11 mouse cellular contexts compared by ENCODE assay signal in the genomic region with DNA sequence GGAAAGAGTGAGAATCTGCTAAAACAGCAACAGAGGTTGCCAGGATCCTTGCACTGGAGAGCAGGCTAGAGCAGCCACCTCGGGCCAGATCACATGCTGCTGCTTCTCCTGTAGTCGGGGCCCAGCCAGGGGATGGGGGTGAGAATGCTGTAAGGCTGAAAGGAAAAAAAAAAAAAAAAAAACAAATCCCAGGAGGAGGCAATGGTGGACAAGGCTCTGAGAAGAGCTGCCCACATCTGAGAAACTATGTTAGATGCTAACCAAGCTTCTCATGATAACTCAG. TPM values are rescaled to one million over a fixed set of nuclear protein-coding genes. Genes with fewer than 3 reads are reported as not detected.
A peak's percentile ranks its signal among the peaks of the same experiment; 100 is the strongest.
DNase-seq lines count a peak whose midpoint lies in the region; ATAC-seq and TF ChIP-seq lines count a peak whose summit lies in the region.
"Had no signal": no experiment of that assay in that cellular context is flagged by ENCODE, and none has a peak within 500 bp of the region (broad histone marks: within the 10 kb centered on the region; RNA-seq: fewer than 3 reads in every experiment).

No protein-coding gene starts in this region.

- no peak for ATAC-seq in embryonic facial prominence, embryonic 15.5 days (ENCODE audit: insufficient number of reproducible peaks, low FRiP score, low TSS enrichment, low read depth)
- no peak for ATAC-seq in hindbrain, postnatal 0 days
- ATAC-seq in hindbrain, embryonic 13.5 days (ENCODE audit: low FRiP score), result no peak
- ATAC-seq in megakaryocyte, adult 5-6 weeks (ENCODE audit: poor library complexity, severe bottlenecking), result no peak

- H3K4me3 ChIP-seq in embryonic facial prominence, embryonic 15.5 days (replicated peaks), result no peak overlapping the region
- no peak overlapping the region for H3K4me3 ChIP-seq in embryonic facial prominence, embryonic 10.5 days
- no peak overlapping the region for H3K4me3 ChIP-seq in hindbrain, postnatal 0 days (ENCODE audit: low read length)
- no peak overlapping the region for H3K4me3 ChIP-seq in hindbrain, embryonic 13.5 days
- peak overlapping the region; percentile 34 for H3K4me3 ChIP-seq in megakaryocyte, embryonic 14.5 days (replicated peaks)
- H3K4me3 ChIP-seq: erythroblast, embryonic 14.5 days; midbrain, embryonic 12.5 days had no signal

- TF ChIP-seq CTCF in hindbrain, postnatal 0 days (IDR thresholded peaks at IDR 0.05; ENCODE audit: low read depth), result no peak

- H3K4me2 ChIP-seq in embryonic facial prominence, embryonic 15.5 days (replicated peaks), result no peak overlapping the region
- H3K4me2 ChIP-seq in hindbrain, postnatal 0 days (ENCODE audit: low read depth, low read length), result no peak overlapping the region
- H3K4me2 ChIP-seq in hindbrain, embryonic 13.5 days, result no peak overlapping the region
- H3K4me2 ChIP-seq: midbrain, embryonic 12.5 days had no signal

- H3K27me3 ChIP-seq in embryonic facial prominence, embryonic 15.5 days, result peaks cover 8% of the 10 kb centered on the region
- H3K27me3 ChIP-seq in embryonic facial prominence, embryonic 10.5 days (replicated peaks; ENCODE audit: low read depth, poor library complexity, severe bottlenecking), result peaks cover 82% of the 10 kb centered on the region
- no peaks in the 10 kb centered on the region; the same call in 1 of the 2 replicates for H3K27me3 ChIP-seq in hindbrain, postnatal 0 days (ENCODE audit: insufficient read depth, low read length)
- peaks cover 54% of the 10 kb centered on the region for H3K27me3 ChIP-seq in hindbrain, embryonic 13.5 days
- H3K27me3 ChIP-seq in megakaryocyte, embryonic 14.5 days (replicated peaks), result peaks cover 56% of the 10 kb centered on the region

- WGBS in embryonic facial prominence, embryonic 15.5 days, result 24% methylated on average over 2 of the region's 2 CpGs
- WGBS in embryonic facial prominence, embryonic 10.5 days, result 20% methylated on average over 2 of the region's 2 CpGs
- 20% methylated on average over 2 of the region's 2 CpGs for WGBS in hindbrain, postnatal 0 days
- 18% methylated on average over 2 of the region's 2 CpGs for WGBS in hindbrain, embryonic 13.5 days

- no peaks in the 10 kb centered on the region for H3K9me3 ChIP-seq in embryonic facial prominence, embryonic 15.5 days (replicated peaks)
- no peaks in the 10 kb centered on the region for H3K9me3 ChIP-seq in embryonic facial prominence, embryonic 10.5 days
- H3K9me3 ChIP-seq in hindbrain, postnatal 0 days (ENCODE audit: low read length), result no peaks in the 10 kb centered on the region
- H3K9me3 ChIP-seq in hindbrain, embryonic 13.5 days, result no peaks in the 10 kb centered on the region
- no peaks in the 10 kb centered on the region for H3K9me3 ChIP-seq in megakaryocyte, embryonic 14.5 days
- H3K9me3 ChIP-seq: midbrain, embryonic 12.5 days had no signal

- peak overlapping the region; percentile 72 for H3K27ac ChIP-seq in embryonic facial prominence, embryonic 15.5 days (replicated peaks)
- H3K27ac ChIP-seq in embryonic facial prominence, embryonic 10.5 days (replicated peaks), result no peak overlapping the region
- peak overlapping the region; percentile 67 for H3K27ac ChIP-seq in hindbrain, postnatal 0 days
- no peak overlapping the region for H3K27ac ChIP-seq in hindbrain, embryonic 13.5 days
- H3K27ac ChIP-seq: midbrain, embryonic 12.5 days had no signal

- DNase-seq in embryonic facial prominence, embryonic 10.5 days (ENCODE audit: low spot score), result no peak
- DNase-seq in hindbrain, postnatal 0 days (ENCODE audit: low spot score), result no peak
- no peak for DNase-seq in layer of hippocampus, postnatal 36 days
- no peak for DNase-seq in urinary bladder, postnatal 36 days (ENCODE audit: low spot score in 2 of 2)
- DNase-seq: lung, adult 2 months had no signal

- H3K36me3 ChIP-seq in embryonic facial prominence, embryonic 15.5 days, result no peaks in the 10 kb centered on the region
- no peaks in the 10 kb centered on the region for H3K36me3 ChIP-seq in embryonic facial prominence, embryonic 10.5 days (replicated peaks)
- no peaks in the 10 kb centered on the region for H3K36me3 ChIP-seq in hindbrain, postnatal 0 days (ENCODE audit: insufficient read depth, low read length)
- no peaks in the 10 kb centered on the region for H3K36me3 ChIP-seq in hindbrain, embryonic 13.5 days
- H3K36me3 ChIP-seq in megakaryocyte, embryonic 14.5 days (replicated peaks; ENCODE audit: low read length), result peaks cover 25% of the 10 kb centered on the region
- H3K36me3 ChIP-seq: midbrain, embryonic 12.5 days had no signal

- H3K4me1 ChIP-seq in embryonic facial prominence, embryonic 15.5 days, result peaks cover 44% of the 10 kb centered on the region
- peaks cover 28% of the 10 kb centered on the region for H3K4me1 ChIP-seq in embryonic facial prominence, embryonic 10.5 days
- H3K4me1 ChIP-seq in hindbrain, postnatal 0 days (ENCODE audit: insufficient read depth, low read length), result peaks cover 12% of the 10 kb centered on the region
- peaks cover 37% of the 10 kb centered on the region for H3K4me1 ChIP-seq in hindbrain, embryonic 13.5 days (replicated peaks)
- peaks cover 93% of the 10 kb centered on the region for H3K4me1 ChIP-seq in megakaryocyte, embryonic 14.5 days

- H3K9ac ChIP-seq in embryonic facial prominence, embryonic 15.5 days, result no peak overlapping the region
- no peak overlapping the region for H3K9ac ChIP-seq in hindbrain, postnatal 0 days (replicated peaks; ENCODE audit: low read length)
- H3K9ac ChIP-seq in hindbrain, embryonic 13.5 days, result no peak overlapping the region
- H3K9ac ChIP-seq: midbrain, embryonic 12.5 days had no signal

RNA-seq across cellular contexts. Expression of gene Nacc2, which starts 3.8 kb away (rescaled TPM):
- polyA plus RNA-seq in embryonic facial prominence, embryonic 15.5 days (2015; fragmentation: Nextera tagmentation; extraction: Ambion mirVana), result 7.9 and 9.0 TPM in 2 replicates
- 5.7 and 5.9 TPM in 2 replicates for polyA plus RNA-seq in embryonic facial prominence, embryonic 10.5 days (2016; fragmentation: Nextera tagmentation; extraction: Ambion mirVana)
- 50.1 and 61.4 TPM in 2 replicates for total RNA-seq in hindbrain, postnatal 0 days (2014; rRNA removed)
- 28.7 and 29.9 TPM in 2 replicates for polyA plus RNA-seq in hindbrain, postnatal 0 days (2015; fragmentation: Nextera tagmentation; extraction: Ambion mirVana)
- polyA plus RNA-seq in hindbrain, embryonic 13.5 days (2015; fragmentation: Nextera tagmentation; extraction: Ambion mirVana), result 12.4 and 14.2 TPM in 2 replicates
- 63.1 and 124 TPM in 2 replicates for polyA plus RNA-seq in megakaryocyte, embryonic 14.5 days (2012; ENCODE audit: insufficient read depth, low replicate concordance)
- 2.1 and 3.0 TPM in 2 replicates for total RNA-seq in megakaryocyte, adult 5-6 weeks (2015)
- total RNA-seq in megakaryocyte, adult 5-6 weeks (2017), result 1.7 and 3.6 TPM in 2 replicates
- total RNA-seq in layer of hippocampus, postnatal 36 days (2021), result 10 to 100 TPM; 60.6 to 66.8 TPM

Comparison
In these comparisons a context has a peak if more than half of its experiments do, and no peak if none do; other contexts are left out.
1. H3K27ac ChIP-seq: peak in embryonic facial prominence, embryonic 15.5 days (single experiment) and hindbrain, postnatal 0 days (single experiment); none in embryonic facial prominence, embryonic 10.5 days (single experiment) and hindbrain, embryonic 13.5 days (single experiment).